Mouse (Mus musculus): Measurements from ENCODE around the gene Fam43b. TPM values are rescaled to one million over a fixed set of nuclear protein-coding genes. Genes with fewer than 3 reads are reported as not detected.

Fam43b gene
- polyA plus RNA-seq, 1 experiment = 19.2 TPM

- Histone ChIP-seq H3K4me1 (ENCODE audit: control insufficient read depth, insufficient read depth, low read length) (peaks cover 19% of the 10 kb centered on the region), H3K4me3 (ENCODE audit: insufficient read depth, low read length) (no peak overlapping the region), H3K27ac (ENCODE audit: insufficient read depth, low read length) (no peak overlapping the region)
- TF ChIP-seq POLR2A (IDR thresholded peaks at IDR 0.05; ENCODE audit: extremely low read depth, insufficient read depth, low read length) (no peak), CTCF (IDR thresholded peaks at IDR 0.05; ENCODE audit: extremely low read depth, insufficient read depth, low read length) (no peak)
Measured at GRCm38 (mm10) chr4:138418340-138418957, 22.1 kb upstream of the Fam43b start.

DNA sequence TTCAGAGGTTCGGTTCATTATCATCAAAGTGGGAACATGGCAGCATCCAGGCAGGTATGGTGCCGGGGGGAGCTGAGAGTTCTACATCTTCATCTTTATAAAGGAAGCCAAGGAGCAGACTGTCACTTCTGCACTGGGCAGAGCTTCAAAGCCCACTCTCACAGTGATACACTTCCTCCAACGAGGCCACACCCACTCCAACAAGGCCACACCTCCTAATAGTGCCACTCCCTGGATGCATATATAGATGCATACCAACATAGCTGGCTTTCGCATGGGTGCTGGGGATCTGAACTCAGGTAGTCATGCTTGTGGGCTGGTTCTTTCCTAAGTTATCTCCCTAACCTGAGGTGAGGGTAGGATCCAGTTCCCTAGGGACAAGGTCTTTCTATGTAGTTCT lies 21.6 kb upstream of the Fam43b start:
- TF ChIP-seq POLR2A (IDR thresholded peaks at IDR 0.05; ENCODE audit: extremely low read depth, insufficient read depth, low read length) = no peak
- no peak for TF ChIP-seq CTCF (IDR thresholded peaks at IDR 0.05; ENCODE audit: extremely low read depth, insufficient read depth, low read length)
- Histone ChIP-seq H3K27ac (ENCODE audit: insufficient read depth, low read length) (no peak overlapping the region), H3K4me3 (ENCODE audit: insufficient read depth, low read length) (no peak overlapping the region), H3K4me1 (ENCODE audit: control insufficient read depth, insufficient read depth, low read length) (peaks cover 19% of the 10 kb centered on the region)

DNA sequence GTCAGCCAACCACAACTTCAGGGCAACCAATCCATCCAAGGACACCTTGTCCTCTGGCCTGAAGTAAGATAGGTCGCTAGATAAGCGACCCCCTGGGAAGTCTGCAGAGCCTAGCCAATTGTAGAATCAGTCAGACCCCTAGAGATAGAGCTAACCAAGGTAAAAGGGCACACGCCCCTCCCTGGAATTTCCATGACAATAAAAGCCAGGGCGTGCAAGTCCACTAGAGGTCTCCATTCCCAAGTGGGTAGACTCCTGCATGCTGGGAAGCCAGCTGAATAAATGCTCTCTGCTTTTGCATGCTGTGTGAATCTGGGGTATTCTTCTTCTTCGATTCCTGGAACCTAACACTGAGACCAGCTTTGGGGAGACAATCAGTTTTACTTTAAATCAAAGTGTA lies 20.1 kb upstream of the Fam43b start:
- Histone ChIP-seq H3K27ac (ENCODE audit: insufficient read depth, low read length) (no peak overlapping the region), H3K4me1 (ENCODE audit: control insufficient read depth, insufficient read depth, low read length) (peaks cover 20% of the 10 kb centered on the region), H3K4me3 (ENCODE audit: insufficient read depth, low read length) (no peak overlapping the region)
- TF ChIP-seq POLR2A (IDR thresholded peaks at IDR 0.05; ENCODE audit: extremely low read depth, insufficient read depth, low read length) (no peak), CTCF (IDR thresholded peaks at IDR 0.05; ENCODE audit: extremely low read depth, insufficient read depth, low read length) (peak; percentile 11; the same call in 1 of the 2 replicates)

GRCm38 (mm10) chr4:138415991-138416390 lies 19.7 kb upstream of the Fam43b start:
- Histone ChIP-seq H3K4me1 (ENCODE audit: control insufficient read depth, insufficient read depth, low read length) (peaks cover 22% of the 10 kb centered on the region), H3K27ac (ENCODE audit: insufficient read depth, low read length) (no peak overlapping the region), H3K4me3 (ENCODE audit: insufficient read depth, low read length) (no peak overlapping the region)
- no peak for TF ChIP-seq CTCF (IDR thresholded peaks at IDR 0.05; ENCODE audit: extremely low read depth, insufficient read depth, low read length)
- TF ChIP-seq POLR2A (IDR thresholded peaks at IDR 0.05; ENCODE audit: extremely low read depth, insufficient read depth, low read length) = no peak

GRCm38 (mm10) chr4:138414725-138415124 lies 18.4 kb upstream of the Fam43b start:
- Histone ChIP-seq H3K4me3 (ENCODE audit: insufficient read depth, low read length) (no peak overlapping the region), H3K27ac (ENCODE audit: insufficient read depth, low read length) (no peak overlapping the region), H3K4me1 (ENCODE audit: control insufficient read depth, insufficient read depth, low read length) (peaks cover 22% of the 10 kb centered on the region)
- peak; percentile 47; the same call in 1 of the 2 replicates for TF ChIP-seq POLR2A (IDR thresholded peaks at IDR 0.05; ENCODE audit: extremely low read depth, insufficient read depth, low read length)
- TF ChIP-seq CTCF (IDR thresholded peaks at IDR 0.05; ENCODE audit: extremely low read depth, insufficient read depth, low read length) = no peak

DNA sequence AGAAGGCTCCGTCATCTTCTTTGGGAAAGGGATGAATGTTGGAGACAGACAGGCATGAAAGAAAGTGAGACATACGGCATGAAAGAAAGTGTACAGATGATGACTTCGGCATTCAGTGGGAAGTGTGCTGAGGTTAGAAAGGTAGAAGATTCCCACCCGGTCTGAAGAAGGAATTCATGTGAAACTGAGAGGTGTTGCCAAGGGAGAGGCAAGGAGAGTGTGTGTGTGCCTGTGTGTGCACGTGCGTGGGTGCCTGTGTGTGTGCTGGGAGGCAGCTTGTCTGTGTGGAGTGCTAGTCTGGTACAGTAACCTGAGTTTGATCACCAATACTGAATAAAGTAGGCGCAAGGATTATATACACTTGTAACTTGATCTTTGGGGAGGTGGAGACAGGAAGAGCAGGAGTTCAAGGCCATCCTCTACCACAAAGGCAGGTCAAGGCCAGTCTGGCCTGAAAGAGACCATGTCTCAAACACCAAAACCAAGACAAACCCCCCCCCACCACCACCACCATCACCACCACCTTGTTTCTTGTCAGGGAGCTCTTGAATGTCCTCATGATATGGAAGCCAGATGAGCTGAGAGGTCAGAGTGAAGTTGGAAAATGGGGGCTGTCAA lies 15.3 kb upstream of the Fam43b start:
- no peak overlapping the region for H3K4me3 ChIP-seq (ENCODE audit: insufficient read depth, low read length)
- H3K4me1 ChIP-seq (ENCODE audit: control insufficient read depth, insufficient read depth, low read length) = peaks cover 14% of the 10 kb centered on the region
- TF ChIP-seq CTCF (IDR thresholded peaks at IDR 0.05; ENCODE audit: extremely low read depth, insufficient read depth, low read length) = no peak
- no peak for TF ChIP-seq POLR2A (IDR thresholded peaks at IDR 0.05; ENCODE audit: extremely low read depth, insufficient read depth, low read length)
- no peak overlapping the region for H3K27ac ChIP-seq (ENCODE audit: insufficient read depth, low read length)

DNA sequence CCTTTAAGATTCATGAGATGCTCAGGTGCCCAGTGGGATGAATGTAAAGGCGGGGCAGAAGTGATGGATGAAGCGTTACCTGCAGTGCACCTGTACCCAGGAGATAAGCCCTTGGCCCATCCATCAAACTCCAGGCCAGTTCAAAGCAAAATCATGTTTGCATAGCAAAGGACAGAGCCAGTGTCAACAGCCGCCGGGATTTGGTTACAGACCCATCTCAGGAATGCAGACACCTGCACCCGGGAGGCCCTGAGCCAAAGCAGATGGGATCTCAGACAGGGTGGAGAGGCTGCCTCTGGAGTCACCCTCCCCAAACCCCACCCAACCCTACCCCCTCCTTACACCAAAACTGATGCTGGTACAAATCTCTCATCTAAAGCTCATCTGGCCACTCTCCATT lies 14.7 kb upstream of the Fam43b start:
- Histone ChIP-seq H3K4me1 (ENCODE audit: control insufficient read depth, insufficient read depth, low read length) (peaks cover 14% of the 10 kb centered on the region), H3K27ac (ENCODE audit: insufficient read depth, low read length) (no peak overlapping the region), H3K4me3 (ENCODE audit: insufficient read depth, low read length) (no peak overlapping the region)
- no peak for TF ChIP-seq POLR2A (IDR thresholded peaks at IDR 0.05; ENCODE audit: extremely low read depth, insufficient read depth, low read length)
- no peak for TF ChIP-seq CTCF (IDR thresholded peaks at IDR 0.05; ENCODE audit: extremely low read depth, insufficient read depth, low read length)

GRCm38 (mm10) chr4:138407479-138408194 lies 11.3 kb upstream of the Fam43b start:
- Histone ChIP-seq H3K4me3 (ENCODE audit: insufficient read depth, low read length) (no peak overlapping the region), H3K27ac (ENCODE audit: insufficient read depth, low read length) (no peak overlapping the region), H3K4me1 (ENCODE audit: control insufficient read depth, insufficient read depth, low read length) (peaks cover 4% of the 10 kb centered on the region; the same call in 1 of the 2 replicates)
- TF ChIP-seq POLR2A (IDR thresholded peaks at IDR 0.05; ENCODE audit: extremely low read depth, insufficient read depth, low read length) (no peak), CTCF (IDR thresholded peaks at IDR 0.05; ENCODE audit: extremely low read depth, insufficient read depth, low read length) (no peak)

DNA sequence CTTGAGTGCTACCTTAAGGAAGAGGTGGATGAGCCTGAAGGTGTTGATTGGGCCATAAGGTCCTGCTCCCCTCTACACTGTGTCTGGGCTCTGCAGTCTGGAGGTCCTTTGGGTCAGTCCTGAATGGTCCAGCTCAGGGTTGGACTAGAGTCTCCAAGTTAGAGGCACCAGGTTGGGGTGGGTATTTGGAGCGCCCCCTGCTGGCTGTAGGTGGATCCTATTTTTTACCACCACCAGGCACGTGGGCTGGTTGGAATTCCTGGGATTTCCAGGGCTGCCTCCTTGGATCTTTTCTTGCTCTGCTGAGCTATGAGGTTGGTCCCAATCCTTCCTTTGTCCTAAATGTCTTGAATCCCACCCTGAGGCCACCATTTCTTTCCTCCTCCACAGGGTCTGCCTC lies 8.5 kb upstream of the Fam43b start:
- H3K4me3 ChIP-seq (ENCODE audit: insufficient read depth, low read length) = no peak overlapping the region
- H3K27ac ChIP-seq (ENCODE audit: insufficient read depth, low read length) = no peak overlapping the region

More for the DNA sequence above, 8.5 kb upstream of the Fam43b start:
- no peak for TF ChIP-seq POLR2A (IDR thresholded peaks at IDR 0.05; ENCODE audit: extremely low read depth, insufficient read depth, low read length)
- TF ChIP-seq CTCF (IDR thresholded peaks at IDR 0.05; ENCODE audit: extremely low read depth, insufficient read depth, low read length) = peak; percentile 41
- H3K4me1 ChIP-seq (ENCODE audit: control insufficient read depth, insufficient read depth, low read length) = no peaks in the 10 kb centered on the region

All from cortical plate, adult 2 months (tissue).